Mouse (Mus musculus) activated CD4-positive, CD25-positive, alpha-beta regulatory T cell, adult 4 months (primary cell): ENCODE measurements around the gene Nle1. TPM values are rescaled to one million over a fixed set of nuclear protein-coding genes. Genes with fewer than 3 reads are reported as not detected.

ENCODE experiments used
- ATAC-seq: one replicate; pipeline ENCODE4 v1.8.0; 2017
- polyA plus RNA-seq, 2 experiments: library from polyadenylated mRNA; unstranded; fragments of 100-300 nt; shearing (Covaris generic); gene quantifications; one replicate each; pipeline ENCODE4 v1.2.1; 2017

The Nle1 gene
- polyA plus RNA-seq, 2 experiments from 2014 or later: 34.6 to 37.7 TPM

DNA sequence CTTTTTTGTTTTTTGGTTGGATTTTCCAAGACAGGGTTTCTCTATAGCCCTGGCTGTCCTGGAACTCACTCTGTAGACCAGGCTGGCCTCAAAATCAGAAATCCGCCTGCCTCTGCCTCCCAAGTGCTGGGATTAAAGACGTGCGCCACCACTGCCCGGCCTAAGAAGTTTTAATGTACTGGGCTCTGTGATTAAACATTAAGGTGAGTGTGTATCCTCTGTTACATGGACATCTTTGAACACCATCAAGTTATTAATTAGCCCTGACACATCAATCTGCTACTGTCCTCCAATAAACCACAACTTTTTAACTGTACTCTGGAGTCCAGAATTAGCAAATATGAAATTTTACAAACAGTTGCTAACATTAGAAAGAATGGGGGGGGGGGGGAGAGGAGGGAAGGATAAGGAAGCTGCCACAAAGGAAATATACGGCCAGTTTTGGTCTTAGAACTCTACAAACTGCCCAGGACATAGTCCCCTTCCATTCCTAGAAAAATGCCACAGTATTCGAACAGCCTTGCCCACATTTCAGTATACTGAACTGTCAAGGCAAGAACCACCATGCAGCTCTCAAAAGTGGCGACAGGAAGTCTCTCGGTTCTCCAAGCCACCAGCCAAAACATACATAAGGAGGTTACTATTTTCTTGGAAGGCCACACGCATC lies 38.6 kb downstream of the Nle1 start:
- ATAC-seq: no peak

DNA sequence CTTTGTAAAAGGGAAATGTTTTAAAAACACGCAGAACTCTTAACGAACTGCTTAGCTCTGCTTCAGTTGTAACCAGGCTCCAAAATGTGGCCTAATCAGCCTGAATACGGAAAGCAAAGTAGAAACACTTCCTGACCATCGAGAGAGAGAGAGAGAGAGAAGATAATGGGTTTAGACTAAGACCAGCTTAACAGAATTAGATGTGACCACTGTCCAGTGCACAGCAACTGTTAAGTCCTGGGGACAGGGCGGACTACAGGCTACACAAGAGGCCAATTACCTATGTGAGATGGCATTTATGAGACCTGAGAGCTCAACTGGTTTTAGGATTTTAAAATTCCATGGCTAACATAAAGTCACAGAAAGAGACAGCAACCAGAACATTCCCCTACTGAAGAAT lies 40.3 kb downstream of the Nle1 start:
- no peak for ATAC-seq

DNA sequence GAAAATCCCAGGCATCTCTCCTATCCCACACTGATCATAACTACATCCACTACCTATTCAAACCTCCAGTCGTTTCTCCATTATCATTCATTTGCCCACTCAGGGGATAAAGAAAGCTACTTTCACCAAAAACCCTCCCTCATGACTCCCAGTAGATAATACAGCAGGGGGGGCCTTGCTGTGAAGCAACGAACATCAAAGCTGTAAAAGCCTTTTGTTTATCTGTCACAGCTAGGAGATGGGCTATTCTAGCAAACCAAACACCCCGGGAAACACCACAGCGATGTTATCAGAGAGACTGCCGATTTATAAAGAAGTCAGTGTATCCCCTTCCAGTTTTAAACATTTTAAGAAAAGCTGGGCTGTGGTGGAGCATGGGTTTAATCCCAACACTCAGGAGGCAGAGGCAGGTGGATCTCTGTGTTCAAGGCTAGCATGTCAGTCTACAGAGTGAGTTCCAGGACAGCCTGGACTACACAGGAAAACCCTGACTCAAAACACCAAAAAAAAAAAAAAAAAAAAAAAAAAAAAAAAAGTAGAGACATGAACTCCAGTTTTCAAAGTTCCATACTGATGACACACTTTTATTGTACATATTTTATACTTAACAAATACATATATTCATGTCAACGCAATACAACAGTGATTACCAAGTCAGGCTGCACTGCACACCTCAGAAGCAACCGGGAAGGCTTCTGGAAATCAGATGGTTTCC lies 41.2 kb downstream of the Nle1 start:
- ATAC-seq: no peak

DNA sequence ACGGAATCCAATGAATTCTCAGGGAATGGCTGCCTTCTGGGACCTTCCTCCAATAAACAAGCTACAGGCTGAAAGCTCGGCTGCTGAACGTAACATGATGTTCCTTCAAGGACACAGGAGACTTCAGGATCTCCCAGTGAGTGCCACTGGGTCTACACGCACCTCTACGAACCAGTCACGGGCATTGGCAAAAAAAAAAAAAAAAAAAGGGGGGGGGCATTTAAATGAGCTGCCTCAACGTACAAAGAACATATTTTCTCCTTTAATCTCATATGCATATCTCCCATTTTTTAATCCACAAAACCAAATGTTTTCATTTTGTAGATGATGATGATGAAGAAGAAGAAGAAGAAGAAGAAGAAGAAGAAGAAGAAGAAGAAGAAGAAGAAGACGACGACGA lies 42.3 kb downstream of the Nle1 start:
- ATAC-seq: no peak

DNA sequence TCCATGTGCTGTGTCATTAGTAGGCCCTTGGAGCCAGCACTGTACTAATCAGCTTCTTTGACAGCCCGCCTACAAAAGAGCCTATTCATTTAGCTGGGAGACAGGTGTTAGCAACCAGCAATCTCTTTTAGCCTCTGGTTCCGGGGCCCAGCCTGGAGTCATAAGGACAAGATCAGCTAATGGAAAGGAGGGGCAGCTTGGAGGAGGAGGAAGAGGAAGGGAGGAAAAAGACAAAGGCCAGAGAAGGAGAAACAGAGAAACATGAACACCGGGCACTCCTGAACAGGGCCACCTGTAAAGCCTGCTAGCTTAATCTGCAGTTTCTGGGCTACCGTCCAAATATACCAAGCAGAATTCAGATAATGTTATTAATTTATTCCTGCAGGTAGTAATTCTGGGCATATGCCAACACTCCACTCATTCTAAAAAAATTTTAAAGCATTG lies 44.7 kb downstream of the Nle1 start:
- ATAC-seq: no peak

DNA sequence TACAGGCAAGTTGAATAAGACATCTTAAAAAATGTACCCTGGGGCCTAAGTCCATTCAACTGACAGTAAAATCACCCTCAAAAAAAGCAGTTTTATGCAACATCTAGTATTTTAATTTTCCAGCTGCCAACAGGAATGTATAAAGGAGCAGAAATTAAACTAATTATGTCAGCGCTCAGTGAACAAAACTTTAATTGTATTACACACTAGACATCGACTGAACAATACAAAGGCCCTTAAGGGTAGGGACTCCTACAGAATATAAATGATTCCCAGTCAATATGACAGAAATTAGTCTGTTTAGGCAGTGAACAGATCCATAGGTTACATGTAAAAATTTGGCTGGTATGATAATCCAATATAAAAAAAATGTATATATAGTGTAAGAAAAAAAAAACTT lies 45.2 kb downstream of the Nle1 start:
- ATAC-seq: no peak

DNA sequence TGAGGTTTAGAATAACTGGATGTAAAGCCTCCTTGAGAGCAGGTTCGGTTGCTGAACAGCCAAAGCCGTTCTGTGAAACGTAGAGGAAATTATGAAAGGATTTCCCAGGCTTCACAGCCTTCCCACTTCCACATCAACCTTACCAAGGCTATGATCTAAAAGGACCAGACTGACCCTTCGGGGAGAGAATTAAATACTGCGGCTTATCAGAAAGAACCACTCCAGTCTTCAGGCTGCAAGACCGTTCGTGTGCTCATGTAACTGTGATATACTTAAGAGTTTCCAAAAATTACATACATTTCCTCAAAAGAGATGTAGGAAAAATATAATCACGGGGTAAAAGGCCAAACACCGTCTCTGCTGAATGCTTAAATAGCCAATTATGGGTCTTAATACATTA lies 45.6 kb downstream of the Nle1 start:
- ATAC-seq: no peak

DNA sequence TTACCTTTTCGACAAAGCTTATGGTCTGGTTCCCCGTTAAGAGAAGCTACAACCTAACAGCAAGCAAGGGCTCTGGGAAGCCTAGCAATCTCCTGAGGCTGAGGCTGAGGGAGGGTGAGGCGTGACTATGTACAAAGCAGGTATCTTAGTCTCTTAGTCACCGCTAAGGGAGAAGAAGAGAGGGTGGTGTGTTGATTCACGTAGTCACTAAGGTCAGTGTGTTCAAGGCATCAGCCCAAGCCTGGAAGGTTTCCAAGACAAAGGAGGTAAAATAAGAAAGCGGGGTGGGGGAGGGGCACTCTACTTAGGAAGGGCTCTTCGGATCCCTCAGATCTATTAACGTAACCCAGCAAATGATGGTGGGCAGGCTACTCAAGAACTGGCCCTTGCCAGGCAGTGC lies 46.7 kb downstream of the Nle1 start:
- no peak for ATAC-seq

DNA sequence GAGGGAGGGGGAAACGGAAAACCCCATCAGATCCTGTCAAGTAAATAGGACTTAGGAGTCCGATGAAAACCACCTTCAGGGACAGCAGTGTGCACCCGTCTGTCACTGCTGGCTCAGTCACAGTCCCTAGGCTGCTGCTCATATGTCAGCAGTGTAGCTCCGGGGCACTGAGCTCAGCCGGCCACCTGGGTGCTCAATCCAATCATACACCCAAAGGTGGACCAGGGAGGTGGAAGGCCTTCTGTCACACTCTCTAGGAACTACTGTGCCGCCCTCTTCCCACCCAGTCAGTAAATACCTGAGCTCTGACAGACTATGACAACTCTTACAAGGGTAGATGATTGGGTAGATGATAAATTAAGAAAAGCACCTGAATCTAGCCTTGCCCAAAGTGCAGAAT lies 47.5 kb downstream of the Nle1 start:
- no peak for ATAC-seq

DNA sequence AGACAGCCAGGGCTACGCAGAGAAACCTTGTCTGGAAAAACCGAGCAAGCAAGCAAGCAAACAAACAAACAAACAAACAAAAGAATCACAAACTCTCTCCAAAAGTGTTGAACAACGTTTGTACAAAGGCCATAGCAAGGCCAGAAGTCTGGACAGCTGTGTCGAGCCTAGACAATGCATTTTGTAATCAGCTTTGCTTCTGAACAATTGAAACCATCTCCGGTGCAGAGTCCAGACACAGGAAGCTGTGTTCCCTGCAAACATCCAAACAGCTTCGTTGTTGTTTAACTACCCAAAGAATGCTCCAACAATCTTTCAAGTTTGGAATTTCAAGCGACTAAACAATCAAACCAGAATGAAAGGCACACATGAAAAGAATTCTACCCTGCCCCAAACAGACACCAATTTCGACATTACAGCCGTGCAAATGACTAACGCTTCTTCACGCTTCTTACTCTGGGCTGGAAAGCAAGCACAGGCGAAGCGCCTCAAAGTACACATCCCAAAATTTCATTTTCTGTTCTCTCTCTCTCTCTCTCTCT lies 50.8 kb downstream of the Nle1 start:
- ATAC-seq: no peak

DNA sequence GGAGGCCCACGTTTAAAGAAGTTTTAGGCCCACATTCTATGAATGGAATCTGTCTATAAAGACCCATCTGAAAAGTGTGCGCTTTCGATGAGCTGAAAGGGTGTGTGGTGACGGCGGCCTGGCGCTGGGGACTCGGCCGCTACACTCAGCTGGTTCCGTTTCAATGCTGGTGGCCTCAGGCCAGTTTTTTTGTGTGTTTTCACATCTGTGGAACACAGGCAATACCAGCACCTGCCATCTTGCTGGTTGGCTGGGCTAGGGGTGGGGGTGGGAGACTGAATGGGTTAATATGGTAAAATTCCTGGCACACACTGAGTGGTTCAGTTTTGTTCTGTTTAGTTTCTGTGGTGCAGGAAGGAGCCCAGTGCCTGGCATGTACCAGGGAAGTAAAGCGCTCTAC lies 52.2 kb downstream of the Nle1 start:
- ATAC-seq: no peak

DNA sequence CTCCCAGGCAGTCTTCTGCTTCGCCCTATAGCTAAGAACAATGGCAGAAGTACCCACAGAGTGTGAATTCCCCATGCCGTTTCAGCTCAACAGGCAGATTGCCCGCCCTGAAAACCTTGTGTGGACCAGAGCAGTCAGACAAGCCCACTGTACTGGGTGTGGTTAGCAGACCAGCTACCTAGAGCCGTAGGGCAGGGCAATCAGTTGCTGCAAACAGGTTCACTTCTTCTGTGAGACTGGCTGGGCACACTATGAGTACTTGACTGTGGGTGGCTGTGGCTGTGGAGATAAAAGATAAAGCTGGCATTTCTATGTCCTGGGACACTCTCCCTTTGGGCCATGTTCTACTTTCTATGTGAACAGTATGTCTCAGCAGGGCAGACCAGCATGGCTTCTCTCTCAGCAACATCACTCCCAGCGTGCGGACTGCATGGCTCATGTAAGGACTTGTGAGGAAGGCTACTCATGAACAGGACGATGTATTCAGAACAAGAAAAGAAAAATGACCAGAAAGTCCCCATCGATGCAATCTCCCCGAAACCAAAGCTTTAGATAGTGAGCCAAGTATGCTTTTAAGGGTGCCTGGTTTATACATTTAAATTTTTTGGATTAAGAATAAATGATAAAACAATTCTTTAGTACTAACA lies 52.8 kb downstream of the Nle1 start:
- no peak for ATAC-seq

DNA sequence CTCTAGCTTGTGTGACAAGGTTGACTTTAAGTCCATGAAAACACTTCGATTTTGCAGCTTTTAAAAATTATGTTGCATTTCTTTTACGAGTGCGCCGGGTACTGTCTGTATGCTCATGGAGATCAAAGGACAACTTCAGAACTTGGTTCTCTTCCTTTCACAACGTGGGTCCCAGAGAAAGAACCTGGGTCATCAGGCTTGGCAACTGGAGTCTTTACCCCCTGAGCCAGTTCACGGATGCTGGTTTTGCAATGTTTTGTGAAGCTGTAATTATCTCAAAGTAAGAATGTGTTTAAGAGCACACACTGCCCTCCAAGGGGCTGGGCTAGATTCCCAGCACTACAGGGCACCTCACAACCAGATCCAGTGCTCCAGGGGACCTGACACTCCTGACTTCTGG lies 54.1 kb downstream of the Nle1 start:
- ATAC-seq: no peak

DNA sequence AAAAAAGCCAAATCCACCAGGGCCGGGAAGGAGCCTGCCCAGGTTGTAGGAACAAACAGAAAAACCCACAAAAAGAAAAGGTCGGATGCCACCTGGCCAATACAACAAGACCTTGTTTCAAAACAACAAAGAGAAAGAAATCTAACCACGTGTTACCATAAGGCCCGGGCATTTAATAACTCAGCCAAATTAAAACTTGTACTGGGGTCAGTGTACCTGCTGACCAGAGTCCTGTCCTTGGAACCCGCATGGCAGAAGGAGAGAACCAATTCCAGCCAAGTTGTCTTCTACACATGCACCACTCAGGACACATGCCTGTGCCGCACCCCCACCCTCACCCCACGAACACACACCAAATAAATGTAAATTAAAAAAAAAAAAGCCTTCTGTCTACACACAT lies 55.3 kb downstream of the Nle1 start:
- ATAC-seq: no peak

DNA sequence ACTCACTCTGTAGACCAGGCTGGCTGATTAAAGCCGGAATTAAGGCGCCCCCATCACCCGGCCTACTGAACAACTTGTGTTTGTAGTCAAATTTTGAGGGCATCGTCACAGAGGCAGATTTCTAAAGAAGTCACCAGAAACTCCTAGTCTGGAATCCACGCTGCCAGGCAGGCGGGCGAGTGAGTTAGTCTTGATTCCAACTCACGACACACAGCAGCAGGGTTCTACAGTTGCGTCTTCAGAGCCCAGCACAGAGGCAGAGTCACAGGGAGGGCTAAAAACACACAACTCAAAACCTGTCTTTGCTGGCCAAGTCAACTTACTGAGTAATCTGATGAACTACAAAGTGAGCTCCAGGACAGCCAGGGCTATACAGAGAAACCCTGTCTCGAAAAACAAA lies 55.7 kb downstream of the Nle1 start:
- ATAC-seq: no peak

DNA sequence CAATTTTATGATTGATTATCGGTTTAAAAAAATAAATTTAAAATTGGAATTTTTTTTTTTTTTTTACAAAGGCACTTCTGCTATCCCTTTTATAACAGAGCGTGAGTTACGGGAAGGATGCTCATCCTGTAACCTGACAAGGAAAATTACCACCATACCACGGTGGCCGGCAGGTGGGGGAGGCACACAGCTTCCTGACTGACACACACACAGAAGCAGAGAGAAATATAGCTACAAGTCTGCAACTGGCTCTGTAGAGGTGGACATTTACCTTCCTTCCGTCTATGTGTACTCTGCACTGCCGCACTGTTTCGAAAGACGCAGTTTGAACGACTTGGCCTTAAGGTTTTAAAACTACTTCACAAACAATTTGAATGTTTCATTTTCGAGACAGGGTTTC lies 56.1 kb downstream of the Nle1 start:
- no peak for ATAC-seq

Other genes starting within 250 kb of the Nle1 start
- gene Cct6b, start 144.1 kb downstream of the Nle1 start, polyA plus RNA-seq: under 1 TPM in 1 of 2 experiments, not detected in 1; 0.67 TPM
- gene Zfp830, start 144.1 kb downstream of the Nle1 start, polyA plus RNA-seq: 10 to 100 TPM; 31.2 to 33.4 TPM
- 10 to 100 TPM; 15.5 to 18.6 TPM for gene Lig3, start 127.3 kb downstream of the Nle1 start, polyA plus RNA-seq
- 1 to 10 TPM; 7.9 to 9.4 TPM for gene Rffl, start 37.2 kb downstream of the Nle1 start, polyA plus RNA-seq
- gene Rad51d, start 17.8 kb downstream of the Nle1 start, polyA plus RNA-seq: 10 to 100 TPM; 21.4 to 28.1 TPM
- under 1 TPM in 1 of 2 experiments, not detected in 1; 0.25 TPM for gene Fndc8, start 16.3 kb downstream of the Nle1 start, polyA plus RNA-seq
- not detected for gene Unc45b, start 2.1 kb upstream of the Nle1 start, polyA plus RNA-seq
- 10 to 100 TPM; 28.0 to 37.3 TPM for gene Slfn5, start 42.9 kb upstream of the Nle1 start, polyA plus RNA-seq
- gene Slfn9, start 83.4 kb upstream of the Nle1 start, polyA plus RNA-seq: 10 to 100 TPM; 16.2 to 24.2 TPM
- gene Slfn8, start 112.4 kb upstream of the Nle1 start, polyA plus RNA-seq: 10 to 100 TPM; 61.2 to 85.7 TPM
- gene Slfn2, start 156.7 kb upstream of the Nle1 start, polyA plus RNA-seq: 100 to 1,000 TPM; 893 to 932 TPM
- 100 to 1,000 TPM; 280 to 284 TPM for gene Slfn1, start 208.4 kb upstream of the Nle1 start, polyA plus RNA-seq